Mouse (Mus musculus) small intestine, adult 2 months (tissue): ENCODE results near the gene Slc30a6.

Source experiments
- CTCF ChIP-seq: fragments of 200-500 bp; IDR thresholded peaks from 2 replicates; pipeline ENCODE4 v1.5.1; 2012; ENCODE audit warnings: low read depth, mild to moderate bottlenecking, control low read depth, inconsistent platforms, low read length, moderate library complexity, mixed read lengths; ENCODE audit not compliant: insufficient replicate concordance, insufficient read length; ENCODE audit errors: extremely low read depth
- POLR2A ChIP-seq: fragments of 200-500 bp; IDR thresholded peaks from 2 replicates; pipeline ENCODE4 v1.6.1; 2012; ENCODE audit warnings: low read depth, mild to moderate bottlenecking, control low read depth, inconsistent platforms, low read length, moderate library complexity

GRCm38 (mm10) chr17:74395383-74396065 lies at the start of gene Slc30a6:
- TF ChIP-seq POLR2A, result peak; percentile 98
- TF ChIP-seq CTCF, result no peak
